Mouse (Mus musculus): ENCODE measurements around the gene Slc27a2. TPM values are rescaled to one million over a fixed set of nuclear protein-coding genes. Genes with fewer than 3 reads are reported as not detected.

Gene Slc27a2
- polyA plus RNA-seq, 1 experiment from 2014 or later = 0.27 TPM

- H3K27ac ChIP-seq = no peak overlapping the region
- peaks cover 5% of the 10 kb centered on the region; the same call in 1 of the 2 replicates for H3K27me3 ChIP-seq
- WGBS = 45% methylated on average over 17 of the region's 17 CpGs
- peaks cover 4% of the 10 kb centered on the region; the same call in 1 of the 2 replicates for H3K4me1 ChIP-seq
- H3K9ac ChIP-seq = no peak overlapping the region
- no peaks in the 10 kb centered on the region for H3K9me3 ChIP-seq
- no peaks in the 10 kb centered on the region for H3K36me3 ChIP-seq
- ATAC-seq (ENCODE audit: insufficient number of reproducible peaks, low FRiP score, low TSS enrichment, low read depth) = peak; percentile 69; the same call in 1 of the 2 replicates
- H3K4me2 ChIP-seq = no peak overlapping the region; the same call in 1 of the 2 replicates
- H3K4me3 ChIP-seq = no peak overlapping the region
These were observed 11.4 kb downstream of the Slc27a2 start for GRCm38 (mm10) chr2:126563411-126564105.

GRCm38 (mm10) chr2:126572163-126572562, 20.0 kb downstream of the Slc27a2 start:
- no peaks in the 10 kb centered on the region for H3K4me1 ChIP-seq
- H3K27me3 ChIP-seq = no peaks in the 10 kb centered on the region
- no peak overlapping the region for H3K4me3 ChIP-seq
- H3K27ac ChIP-seq = no peak overlapping the region
- ATAC-seq (ENCODE audit: insufficient number of reproducible peaks, low FRiP score, low TSS enrichment, low read depth) = no peak
- WGBS = 28% methylated on average over 1 of the region's 1 CpGs
- H3K9me3 ChIP-seq = no peaks in the 10 kb centered on the region
- no peaks in the 10 kb centered on the region for H3K36me3 ChIP-seq
- no peak overlapping the region for H3K9ac ChIP-seq
- H3K4me2 ChIP-seq = no peak overlapping the region

GRCm38 (mm10) chr2:126572747-126573146, 20.5 kb downstream of the Slc27a2 start:
- 42% methylated on average over 4 of the region's 4 CpGs for WGBS
- H3K9me3 ChIP-seq = no peaks in the 10 kb centered on the region
- ATAC-seq (ENCODE audit: insufficient number of reproducible peaks, low FRiP score, low TSS enrichment, low read depth) = no peak
- H3K27ac ChIP-seq = no peak overlapping the region
- no peaks in the 10 kb centered on the region for H3K4me1 ChIP-seq
- H3K9ac ChIP-seq = no peak overlapping the region
- no peaks in the 10 kb centered on the region for H3K27me3 ChIP-seq
- no peaks in the 10 kb centered on the region for H3K36me3 ChIP-seq
- H3K4me3 ChIP-seq = no peak overlapping the region
- no peak overlapping the region for H3K4me2 ChIP-seq

- Histone ChIP-seq H3K9me3 (no peaks in the 10 kb centered on the region), H3K36me3 (no peaks in the 10 kb centered on the region), H3K27ac (no peak overlapping the region), H3K4me3 (no peak overlapping the region), H3K27me3 (no peaks in the 10 kb centered on the region), H3K4me1 (no peaks in the 10 kb centered on the region), H3K9ac (no peak overlapping the region), H3K4me2 (no peak overlapping the region)
- ATAC-seq (ENCODE audit: insufficient number of reproducible peaks, low FRiP score, low TSS enrichment, low read depth) = no peak
- WGBS = 75% methylated on average over 11 of the region's 11 CpGs
These were observed 23.4 kb downstream of the Slc27a2 start for GRCm38 (mm10) chr2:126575391-126576176.

- 70% methylated on average over 5 of the region's 5 CpGs for WGBS
- no peak overlapping the region for H3K4me3 ChIP-seq
- no peaks in the 10 kb centered on the region for H3K27me3 ChIP-seq
- no peak overlapping the region for H3K27ac ChIP-seq
- no peak for ATAC-seq (ENCODE audit: insufficient number of reproducible peaks, low FRiP score, low TSS enrichment, low read depth)
- no peaks in the 10 kb centered on the region for H3K4me1 ChIP-seq
- no peak overlapping the region for H3K9ac ChIP-seq
- H3K9me3 ChIP-seq = no peaks in the 10 kb centered on the region
- H3K4me2 ChIP-seq = no peak overlapping the region
- H3K36me3 ChIP-seq = no peaks in the 10 kb centered on the region
These were observed 25.2 kb downstream of the Slc27a2 start for GRCm38 (mm10) chr2:126577362-126577761.

- no peak overlapping the region for H3K4me3 ChIP-seq
- no peak for ATAC-seq (ENCODE audit: insufficient number of reproducible peaks, low FRiP score, low TSS enrichment, low read depth)
- H3K27ac ChIP-seq = no peak overlapping the region
- no peaks in the 10 kb centered on the region for H3K9me3 ChIP-seq
- H3K9ac ChIP-seq = no peak overlapping the region
- no peaks in the 10 kb centered on the region for H3K36me3 ChIP-seq
- peaks cover 3% of the 10 kb centered on the region; the same call in 1 of the 2 replicates for H3K4me1 ChIP-seq
- 95% methylated on average over 1 of the region's 1 CpGs for WGBS
- no peaks in the 10 kb centered on the region for H3K27me3 ChIP-seq
- H3K4me2 ChIP-seq = no peak overlapping the region
These were observed 27.1 kb downstream of the Slc27a2 start for GRCm38 (mm10) chr2:126579282-126579681.

- H3K4me1 ChIP-seq = peaks cover 3% of the 10 kb centered on the region; the same call in 1 of the 2 replicates
- no peaks in the 10 kb centered on the region for H3K36me3 ChIP-seq
- no peaks in the 10 kb centered on the region for H3K9me3 ChIP-seq
- WGBS = 45% methylated on average over 6 of the region's 6 CpGs
- H3K4me2 ChIP-seq = no peak overlapping the region
- H3K27me3 ChIP-seq = no peaks in the 10 kb centered on the region
- H3K4me3 ChIP-seq = no peak overlapping the region
- no peak overlapping the region for H3K27ac ChIP-seq
- ATAC-seq (ENCODE audit: insufficient number of reproducible peaks, low FRiP score, low TSS enrichment, low read depth) = no peak
- H3K9ac ChIP-seq = no peak overlapping the region
These were observed 31.8 kb downstream of the Slc27a2 start for GRCm38 (mm10) chr2:126583960-126584359.

- no peak overlapping the region for H3K4me2 ChIP-seq
- no peak for ATAC-seq (ENCODE audit: insufficient number of reproducible peaks, low FRiP score, low TSS enrichment, low read depth)
- no peaks in the 10 kb centered on the region for H3K9me3 ChIP-seq
- no peak overlapping the region for H3K9ac ChIP-seq
- H3K27me3 ChIP-seq = no peaks in the 10 kb centered on the region
- H3K36me3 ChIP-seq = no peaks in the 10 kb centered on the region
- peaks cover 3% of the 10 kb centered on the region; the same call in 1 of the 2 replicates for H3K4me1 ChIP-seq
- H3K27ac ChIP-seq = no peak overlapping the region
- H3K4me3 ChIP-seq = no peak overlapping the region
- 75% methylated on average over 8 of the region's 8 CpGs for WGBS
These were observed 32.6 kb downstream of the Slc27a2 start for GRCm38 (mm10) chr2:126584621-126585369.

- no peak overlapping the region for H3K27ac ChIP-seq
- 83% methylated on average over 3 of the region's 3 CpGs for WGBS
- no peak for ATAC-seq (ENCODE audit: insufficient number of reproducible peaks, low FRiP score, low TSS enrichment, low read depth)
- H3K9me3 ChIP-seq = no peaks in the 10 kb centered on the region
- H3K4me1 ChIP-seq = peaks cover 3% of the 10 kb centered on the region; the same call in 1 of the 2 replicates
- no peak overlapping the region for H3K9ac ChIP-seq
- no peaks in the 10 kb centered on the region for H3K27me3 ChIP-seq
- H3K4me3 ChIP-seq = no peak overlapping the region
- no peak overlapping the region for H3K4me2 ChIP-seq
- no peaks in the 10 kb centered on the region for H3K36me3 ChIP-seq
These were observed 35.3 kb downstream of the Slc27a2 start for GRCm38 (mm10) chr2:126587468-126587867.

- H3K4me3 ChIP-seq = no peak overlapping the region
- H3K4me2 ChIP-seq = no peak overlapping the region
- no peaks in the 10 kb centered on the region for H3K27me3 ChIP-seq
- H3K36me3 ChIP-seq = no peaks in the 10 kb centered on the region
- H3K9ac ChIP-seq = no peak overlapping the region
- ATAC-seq (ENCODE audit: insufficient number of reproducible peaks, low FRiP score, low TSS enrichment, low read depth) = no peak
- no peak overlapping the region for H3K27ac ChIP-seq
- H3K9me3 ChIP-seq = no peaks in the 10 kb centered on the region
- peaks cover 3% of the 10 kb centered on the region; the same call in 1 of the 2 replicates for H3K4me1 ChIP-seq
- 89% methylated on average over 4 of the region's 4 CpGs for WGBS
These were observed 39.1 kb downstream of the Slc27a2 start for GRCm38 (mm10) chr2:126591304-126591703.

GRCm38 (mm10) chr2:126593831-126594610, 41.8 kb downstream of the Slc27a2 start:
- peak overlapping the region; percentile 35 for H3K4me3 ChIP-seq
- ATAC-seq (ENCODE audit: insufficient number of reproducible peaks, low FRiP score, low TSS enrichment, low read depth) = no peak

More at GRCm38 (mm10) chr2:126593831-126594610, 41.8 kb downstream of the Slc27a2 start:
- no peak overlapping the region for H3K27ac ChIP-seq
- peak overlapping the region; percentile 64 for H3K4me2 ChIP-seq
- 20% methylated on average over 26 of the region's 26 CpGs for WGBS
- no peaks in the 10 kb centered on the region for H3K36me3 ChIP-seq
- H3K27me3 ChIP-seq = no peaks in the 10 kb centered on the region
- no peaks in the 10 kb centered on the region for H3K9me3 ChIP-seq
- 0 out of 2 replicates have a peak overlapping the region, but pooled peaks have one; percentile 23 for H3K9ac ChIP-seq
- H3K4me1 ChIP-seq = peaks cover 3% of the 10 kb centered on the region; the same call in 1 of the 2 replicates
